Mouse (Mus musculus) kidney, embryonic 16.5 days (tissue): ENCODE data around the gene Cdh13. TPM values are rescaled to one million over a fixed set of nuclear protein-coding genes. Genes with fewer than 3 reads are reported as not detected.

Source experiments
- ATAC-seq: fragments of 200-750 bp; cut with Nextera tagmentation; 2 replicates; pipeline ENCODE4 v1.8.0; 2017; ENCODE audit warnings: moderate TSS enrichment; ENCODE audit not compliant: low FRiP score, low TSS enrichment
- H3K27ac ChIP-seq: fragments of 300-500 bp; sonication (generic); 2 replicates; pipeline ENCODE4 v1.5.1; 2014; ENCODE audit warnings: low read length
- H3K27me3 ChIP-seq: fragments of 300-500 bp; sonication (generic); 2 replicates; pipeline ENCODE4 v1.6.1; 2014; ENCODE audit warnings: low read length, control low read depth, mixed read lengths; ENCODE audit not compliant: insufficient read depth
- H3K36me3 ChIP-seq: fragments of 300-500 bp; sonication (generic); 2 replicates; pipeline ENCODE4 v1.6.1; 2014; ENCODE audit warnings: low read length, control low read depth, mixed read lengths; ENCODE audit not compliant: insufficient read depth
- H3K4me1 ChIP-seq: fragments of 300-500 bp; sonication (generic); 2 replicates; pipeline ENCODE4 v1.6.1; 2014; ENCODE audit warnings: low read length, control low read depth, mixed read lengths; ENCODE audit not compliant: insufficient read depth
- H3K4me2 ChIP-seq: fragments of 300-500 bp; sonication (generic); replicated peaks from 2 replicates; pipeline ENCODE4 v1.6.1; 2014; ENCODE audit warnings: low read depth, low read length
- H3K4me3 ChIP-seq: fragments of 300-500 bp; sonication (generic); 2 replicates; pipeline ENCODE4 v1.5.1; 2014; ENCODE audit warnings: mild to moderate bottlenecking, low read length
- H3K9ac ChIP-seq: fragments of 300-500 bp; sonication (generic); replicated peaks from 2 replicates; pipeline ENCODE4 v1.6.1; 2014; ENCODE audit warnings: low read length
- H3K9me3 ChIP-seq: fragments of 300-500 bp; sonication (generic); 2 replicates; pipeline ENCODE4 v1.6.1; 2016; ENCODE audit warnings: low read length, control low read depth
- WGBS: fragments of 180-500 bp; shearing (Covaris S2); extraction: QIAGEN DNeasy Blood & Tissue Kit; methylation state at CpG from one replicate; pipeline ENCODE4 v1.1.7; 2014; 5-methylcytosine and 5-hydroxymethylcytosine counted together
- polyA plus RNA-seq: library from polyadenylated mRNA; unstranded; fragments of >200 nt; fragmentation: Nextera tagmentation; extraction: Ambion mirVana; gene quantifications from 2 replicates; pipeline ENCODE4 v1.2.1, GENCODE M21; 2015

The Cdh13 gene
- polyA plus RNA-seq, 1 experiment from 2014 or later, result 2.0 TPM

DNA sequence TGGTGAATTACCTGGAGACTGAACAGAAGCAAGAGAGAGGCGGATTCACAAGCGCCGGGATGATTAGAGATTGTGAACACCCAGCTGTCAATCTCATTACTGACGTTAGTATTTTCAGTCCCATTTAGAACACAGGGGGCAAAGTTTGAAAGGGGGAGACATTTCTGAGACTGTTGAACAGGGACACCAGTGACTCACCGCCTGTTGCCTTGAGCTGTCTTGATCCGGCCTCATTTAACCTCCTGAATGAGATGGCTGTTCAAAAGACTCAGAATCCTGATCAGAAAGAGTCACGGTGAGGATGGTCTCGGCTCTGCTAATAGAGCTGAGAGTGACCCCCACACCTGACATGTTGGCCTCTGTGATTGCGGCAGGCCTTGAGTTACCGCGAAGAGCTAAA lies 754.0 kb downstream of the Cdh13 start:
- no peak overlapping the region for H3K4me2 ChIP-seq
- no peak overlapping the region for H3K27ac ChIP-seq
- H3K27me3 ChIP-seq, result no peaks in the 10 kb centered on the region
- WGBS, result 89% methylated on average over 11 of the region's 11 CpGs
- no peak overlapping the region for H3K9ac ChIP-seq
- ATAC-seq, result no peak
- no peaks in the 10 kb centered on the region for H3K4me1 ChIP-seq
- H3K9me3 ChIP-seq, result no peaks in the 10 kb centered on the region
- no peak overlapping the region for H3K4me3 ChIP-seq
- no peaks in the 10 kb centered on the region for H3K36me3 ChIP-seq

DNA sequence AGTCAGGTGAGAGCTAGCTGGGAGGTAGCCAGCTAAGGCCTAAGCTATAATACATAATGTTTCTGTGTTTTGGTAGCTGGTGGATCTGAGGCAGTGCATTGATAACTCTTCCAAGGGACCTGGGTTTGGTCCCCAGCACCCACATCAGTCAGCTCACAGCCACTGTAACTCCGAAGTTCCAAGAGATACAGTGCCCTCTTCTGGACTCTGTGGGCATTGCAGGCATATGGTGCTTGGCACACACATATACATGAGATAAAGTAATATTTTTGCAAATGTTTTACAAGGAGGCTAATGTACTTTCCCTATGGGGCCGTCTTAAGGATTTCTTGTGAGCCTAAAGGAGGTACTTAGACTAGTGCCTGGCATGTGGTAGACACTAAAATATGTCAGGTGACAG lies 755.8 kb downstream of the Cdh13 start:
- no peak overlapping the region for H3K27ac ChIP-seq
- H3K4me3 ChIP-seq, result no peak overlapping the region
- peaks cover 3% of the 10 kb centered on the region for H3K9me3 ChIP-seq
- no peak overlapping the region for H3K4me2 ChIP-seq
- no peak overlapping the region for H3K9ac ChIP-seq
- no peaks in the 10 kb centered on the region for H3K4me1 ChIP-seq
- ATAC-seq, result no peak
- no peaks in the 10 kb centered on the region for H3K36me3 ChIP-seq
- whole genome bisulfite sequencing, result 86% methylated on average over 2 of the region's 2 CpGs
- H3K27me3 ChIP-seq, result no peaks in the 10 kb centered on the region

DNA sequence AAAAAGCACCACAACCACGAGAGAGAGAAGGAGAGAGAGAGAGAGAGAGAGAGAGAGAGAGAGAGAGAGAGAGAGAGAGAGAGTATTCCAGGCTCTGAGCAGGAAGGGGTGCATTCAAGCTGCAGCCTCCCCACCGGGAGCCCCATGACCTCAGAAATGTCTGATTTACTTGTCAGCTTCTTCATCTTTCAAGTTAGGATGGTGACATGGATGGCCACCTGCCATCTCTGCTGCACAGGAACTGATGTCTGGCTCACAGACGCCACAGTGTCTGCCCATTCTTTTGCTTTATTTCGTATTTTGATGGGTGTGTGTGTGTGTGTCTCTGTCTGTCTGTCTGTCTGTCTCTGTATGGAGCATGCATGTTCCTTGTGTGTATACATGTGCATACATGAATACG lies 774.3 kb downstream of the Cdh13 start:
- no peak for ATAC-seq
- H3K9ac ChIP-seq, result no peak overlapping the region
- 71% methylated on average over 5 of the region's 5 CpGs for WGBS

DNA sequence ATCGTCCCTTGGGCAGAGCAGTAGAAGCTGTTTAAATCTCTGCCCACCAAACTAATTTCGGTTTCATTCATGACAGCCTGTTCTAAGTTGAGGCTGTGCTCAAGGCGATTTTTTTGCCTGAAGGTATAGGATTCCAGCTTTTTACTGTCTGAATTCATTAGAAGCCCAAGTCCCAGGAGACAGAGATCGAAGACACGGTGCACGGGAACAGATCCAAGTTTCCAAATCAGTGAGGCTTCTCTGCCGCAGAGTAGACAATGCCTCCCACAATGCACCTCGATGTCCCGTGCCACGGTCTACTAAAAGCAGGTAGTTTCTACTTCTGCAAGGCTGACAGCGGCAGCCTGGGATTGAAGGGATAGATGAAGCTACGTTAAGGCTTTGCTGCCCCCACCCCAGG lies 778.1 kb downstream of the Cdh13 start:
- H3K4me3 ChIP-seq, result no peak overlapping the region
- H3K4me2 ChIP-seq, result no peak overlapping the region
- no peaks in the 10 kb centered on the region for H3K36me3 ChIP-seq
- H3K4me1 ChIP-seq, result no peaks in the 10 kb centered on the region
- no peak for ATAC-seq
- no peaks in the 10 kb centered on the region for H3K9me3 ChIP-seq
- no peak overlapping the region for H3K9ac ChIP-seq
- H3K27me3 ChIP-seq, result no peaks in the 10 kb centered on the region
- 71% methylated on average over 12 of the region's 12 CpGs for WGBS
- H3K27ac ChIP-seq, result no peak overlapping the region

More for the DNA sequence above, 774.3 kb downstream of the Cdh13 start:
- H3K4me1 ChIP-seq, result no peaks in the 10 kb centered on the region
- H3K36me3 ChIP-seq, result no peaks in the 10 kb centered on the region
- no peak overlapping the region for H3K4me3 ChIP-seq
- no peak overlapping the region for H3K27ac ChIP-seq
- no peaks in the 10 kb centered on the region for H3K9me3 ChIP-seq
- no peaks in the 10 kb centered on the region for H3K27me3 ChIP-seq
- no peak overlapping the region for H3K4me2 ChIP-seq

DNA sequence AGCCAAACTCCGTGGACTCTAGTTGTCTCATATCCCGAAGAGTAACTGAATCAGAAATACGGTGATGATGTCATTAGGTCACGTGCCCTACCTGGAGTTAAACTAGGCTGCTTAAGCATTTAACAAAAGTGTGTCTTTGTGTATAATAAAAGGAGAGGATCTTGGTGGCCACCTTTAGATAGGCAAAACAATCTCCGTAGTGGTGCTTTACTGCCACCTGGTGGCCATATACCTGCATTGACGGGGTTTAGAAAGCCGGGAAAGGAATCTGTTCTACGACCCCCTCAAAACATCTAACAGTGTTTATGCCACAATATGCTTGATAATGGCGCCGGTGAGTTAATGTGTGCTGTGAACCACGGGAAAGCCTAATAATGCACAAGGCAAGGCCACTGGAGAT lies 781.0 kb downstream of the Cdh13 start:
- no peaks in the 10 kb centered on the region for H3K4me1 ChIP-seq
- H3K4me2 ChIP-seq, result no peak overlapping the region
- 9% methylated on average over 11 of the region's 11 CpGs for WGBS
- no peak overlapping the region for H3K4me3 ChIP-seq
- H3K27me3 ChIP-seq, result no peaks in the 10 kb centered on the region
- H3K9me3 ChIP-seq, result no peaks in the 10 kb centered on the region
- H3K9ac ChIP-seq, result no peak overlapping the region
- H3K27ac ChIP-seq, result no peak overlapping the region
- 0 out of 2 replicates have a peak, but pooled peaks have one; percentile 12 for ATAC-seq
- no peaks in the 10 kb centered on the region for H3K36me3 ChIP-seq

DNA sequence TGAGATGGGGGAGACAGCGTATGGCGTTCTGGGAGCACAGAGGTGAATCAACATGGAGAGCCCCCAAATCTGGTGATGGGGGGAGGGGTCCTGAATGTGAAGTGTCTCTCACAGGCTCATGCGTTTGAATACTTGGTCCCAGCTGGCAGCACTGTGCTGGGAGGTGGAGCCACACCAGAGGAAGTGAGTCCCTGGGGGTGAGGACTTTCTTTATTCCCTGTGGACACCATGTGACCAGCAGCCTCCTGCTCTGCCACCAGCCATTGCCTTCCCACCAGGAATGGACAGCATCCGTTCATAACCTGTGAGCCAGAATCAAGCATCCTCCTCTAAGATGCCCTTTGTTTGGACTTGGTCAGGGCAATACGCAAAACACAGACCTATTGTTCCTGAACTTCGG lies 788.8 kb downstream of the Cdh13 start:
- ATAC-seq, result no peak
- Histone ChIP-seq H3K4me3 (no peak overlapping the region), H3K27ac (no peak overlapping the region), H3K36me3 (no peaks in the 10 kb centered on the region), H3K4me1 (no peaks in the 10 kb centered on the region), H3K27me3 (no peaks in the 10 kb centered on the region), H3K9me3 (no peaks in the 10 kb centered on the region), H3K9ac (no peak overlapping the region), H3K4me2 (no peak overlapping the region)
- WGBS, result 77% methylated on average over 6 of the region's 6 CpGs

DNA sequence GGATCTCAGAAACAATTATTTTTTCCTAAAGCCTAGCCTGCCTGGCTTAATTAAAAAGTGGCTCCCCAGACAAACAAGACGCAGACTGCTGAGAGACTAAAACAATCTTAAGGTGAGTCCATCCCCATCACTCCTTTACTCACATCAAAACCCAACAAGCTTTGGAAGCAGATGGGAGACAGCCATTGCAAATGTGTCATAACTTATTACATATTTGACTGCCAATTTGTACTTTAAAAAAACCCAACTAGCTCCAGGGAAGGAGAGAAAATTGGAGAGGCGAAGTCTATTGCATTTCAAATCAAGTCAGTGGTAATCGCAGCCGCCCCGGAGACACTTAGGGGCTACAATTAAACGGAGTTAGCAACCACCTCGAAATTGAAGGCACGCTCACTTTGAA lies 801.5 kb downstream of the Cdh13 start:
- H3K4me1 ChIP-seq, result no peaks in the 10 kb centered on the region
- no peak overlapping the region for H3K9ac ChIP-seq
- no peaks in the 10 kb centered on the region for H3K27me3 ChIP-seq
- H3K4me3 ChIP-seq, result no peak overlapping the region
- WGBS, result 83% methylated on average over 8 of the region's 8 CpGs
- ATAC-seq, result no peak
- H3K9me3 ChIP-seq, result no peaks in the 10 kb centered on the region
- H3K27ac ChIP-seq, result no peak overlapping the region
- no peaks in the 10 kb centered on the region for H3K36me3 ChIP-seq
- no peak overlapping the region for H3K4me2 ChIP-seq

DNA sequence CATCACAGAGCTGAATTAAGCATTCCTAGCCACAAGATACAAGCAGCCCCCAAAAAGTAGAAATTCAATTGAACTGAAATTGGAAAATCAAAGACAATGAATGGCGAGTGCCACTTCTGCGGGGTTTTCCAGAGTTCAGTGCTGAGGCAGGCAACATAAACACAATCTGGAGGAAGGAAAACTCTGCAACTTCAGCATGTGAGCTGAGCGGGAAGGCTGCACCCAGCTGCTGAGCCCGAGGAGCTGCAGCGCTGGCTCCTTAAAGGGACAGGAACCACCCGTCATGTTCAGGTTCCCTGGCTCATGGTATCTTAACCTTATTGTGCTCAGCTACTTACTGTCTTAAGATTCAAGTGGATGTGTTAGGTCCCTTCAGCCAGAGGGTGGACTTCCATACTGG lies 814.7 kb downstream of the Cdh13 start:
- Histone ChIP-seq H3K9me3 (no peaks in the 10 kb centered on the region), H3K9ac (no peak overlapping the region), H3K4me3 (no peak overlapping the region), H3K27ac (no peak overlapping the region), H3K36me3 (no peaks in the 10 kb centered on the region), H3K4me2 (no peak overlapping the region), H3K4me1 (no peaks in the 10 kb centered on the region), H3K27me3 (no peaks in the 10 kb centered on the region)
- WGBS, result 19% methylated on average over 6 of the region's 6 CpGs
- ATAC-seq, result no peak

DNA sequence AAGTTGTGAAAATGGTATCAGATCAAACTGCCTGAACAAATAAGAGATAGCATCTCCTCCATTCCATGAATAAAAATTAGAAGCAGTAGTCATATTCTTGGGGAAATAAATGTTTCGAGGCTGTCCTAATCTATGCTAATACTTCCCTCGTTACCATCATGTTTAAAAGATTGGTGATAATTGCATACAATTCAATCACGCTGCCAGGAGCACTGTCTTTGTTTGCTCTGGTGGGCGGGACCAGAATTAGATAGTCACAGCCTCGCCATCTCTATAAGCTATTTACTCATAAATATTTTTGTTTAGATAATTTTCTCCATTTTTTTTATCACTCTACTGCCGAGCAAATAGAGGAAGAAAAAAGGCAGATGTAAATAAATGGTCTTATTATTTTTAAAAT lies 819.3 kb downstream of the Cdh13 start:
- Histone ChIP-seq H3K36me3 (no peaks in the 10 kb centered on the region), H3K27me3 (no peaks in the 10 kb centered on the region), H3K9me3 (no peaks in the 10 kb centered on the region), H3K27ac (no peak overlapping the region), H3K4me3 (no peak overlapping the region), H3K4me1 (no peaks in the 10 kb centered on the region), H3K4me2 (no peak overlapping the region), H3K9ac (no peak overlapping the region)
- ATAC-seq, result no peak
- 85% methylated on average over 6 of the region's 6 CpGs for WGBS

DNA sequence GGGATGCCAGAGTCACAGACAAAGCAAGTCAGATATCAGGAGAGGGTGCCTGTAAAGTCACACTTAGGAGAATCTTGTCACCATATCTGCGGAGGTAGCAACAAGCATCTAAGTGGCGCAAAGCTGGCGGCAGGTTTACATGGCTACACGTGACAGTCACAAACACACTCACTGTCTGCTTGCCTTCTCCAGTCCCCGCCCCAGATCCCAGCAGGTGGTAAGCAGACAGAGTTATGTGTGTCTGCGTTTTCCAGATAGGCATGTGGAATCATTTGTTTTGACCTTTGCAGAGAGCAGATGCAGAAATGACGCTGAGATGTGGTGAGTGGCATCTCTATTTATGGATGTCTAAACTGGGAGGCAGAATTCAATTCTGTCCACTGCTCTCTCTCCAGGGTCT lies 826.1 kb downstream of the Cdh13 start:
- no peak for ATAC-seq
- Histone ChIP-seq H3K4me3 (no peak overlapping the region), H3K27me3 (no peaks in the 10 kb centered on the region), H3K4me2 (no peak overlapping the region), H3K9ac (no peak overlapping the region), H3K27ac (no peak overlapping the region), H3K36me3 (no peaks in the 10 kb centered on the region), H3K4me1 (no peaks in the 10 kb centered on the region), H3K9me3 (no peaks in the 10 kb centered on the region)
- WGBS, result 78% methylated on average over 7 of the region's 7 CpGs

DNA sequence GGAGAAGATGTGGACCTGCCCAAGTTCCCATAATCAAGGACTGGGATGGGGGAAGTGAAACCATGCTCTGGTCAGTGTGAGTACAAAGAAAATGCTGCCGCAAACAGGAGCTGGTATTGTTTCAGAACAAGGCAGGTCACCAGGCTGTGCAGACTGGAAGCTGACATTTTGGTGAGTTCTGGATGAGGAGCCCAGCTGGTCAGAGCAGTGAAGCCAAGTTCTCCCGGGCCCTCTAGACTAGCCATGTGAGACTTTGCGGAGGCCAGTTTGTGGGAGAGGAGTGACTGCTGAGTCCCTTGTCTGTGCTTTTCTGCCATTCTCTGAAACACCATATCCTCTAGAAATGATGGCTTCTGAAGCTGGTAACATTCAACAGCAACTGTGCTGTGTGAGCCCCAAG lies 829.3 kb downstream of the Cdh13 start:
- ATAC-seq, result no peak
- Histone ChIP-seq H3K36me3 (no peaks in the 10 kb centered on the region), H3K27me3 (no peaks in the 10 kb centered on the region), H3K4me1 (no peaks in the 10 kb centered on the region), H3K9ac (no peak overlapping the region), H3K9me3 (no peaks in the 10 kb centered on the region), H3K4me3 (no peak overlapping the region), H3K27ac (no peak overlapping the region), H3K4me2 (no peak overlapping the region)
- WGBS, result 94% methylated on average over 3 of the region's 3 CpGs
